Mouse (Mus musculus) left cerebral cortex, postnatal 10 days (tissue): ENCODE results near the gene Tmem45b. TPM values are rescaled to one million over a fixed set of nuclear protein-coding genes. Genes with fewer than 3 reads are reported as not detected.
A peak's percentile ranks its signal among the peaks of the same experiment; 100 is the strongest.

ENCODE experiments used
- DNase-seq, 2 experiments: peaks; one replicate each; pipeline ENCODE4 v3.0.0; 2021 to 2022; ENCODE audit warnings: low spot score in 2 of 2, mixed read lengths in 1 of 2; ENCODE audit errors: extremely low spot score in 1 of 2
- intact Hi-C: fragments of 180-260 bp; cut with DNase I; formaldehyde crosslinking; loops from one replicate; pipeline ENCODE4 v1.15.1; 2025
- total RNA-seq, 2 experiments: library from RNA; stranded (reverse); gene quantifications; 2 replicates each; pipeline ENCODE4 v1.2.3; 2021

The Tmem45b gene
- total RNA-seq, 2 experiments from 2014 or later = not detected

DNA sequence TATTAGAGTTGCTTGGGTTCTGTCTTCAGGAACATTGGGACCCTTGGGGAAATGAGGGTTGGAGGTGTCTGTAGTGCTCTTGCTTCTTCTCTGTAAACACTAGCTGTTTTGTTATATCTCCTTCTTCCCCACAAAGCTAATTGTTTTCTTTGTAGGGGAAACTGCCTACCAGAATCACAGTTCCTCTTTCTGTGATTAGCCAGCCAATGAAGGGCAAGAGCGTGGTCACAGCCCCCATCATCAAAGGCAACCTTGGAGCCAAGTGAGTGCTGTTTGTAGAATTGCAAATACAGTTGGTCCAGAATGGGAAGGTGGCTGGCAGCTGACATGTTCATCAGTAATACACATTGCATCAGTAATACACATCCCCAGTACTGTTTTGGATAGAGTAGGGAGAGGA is 45.4 kb downstream of the Tmem45b start:
- intact Hi-C loops = no loop called here
- no peak for DNase-seq

DNA sequence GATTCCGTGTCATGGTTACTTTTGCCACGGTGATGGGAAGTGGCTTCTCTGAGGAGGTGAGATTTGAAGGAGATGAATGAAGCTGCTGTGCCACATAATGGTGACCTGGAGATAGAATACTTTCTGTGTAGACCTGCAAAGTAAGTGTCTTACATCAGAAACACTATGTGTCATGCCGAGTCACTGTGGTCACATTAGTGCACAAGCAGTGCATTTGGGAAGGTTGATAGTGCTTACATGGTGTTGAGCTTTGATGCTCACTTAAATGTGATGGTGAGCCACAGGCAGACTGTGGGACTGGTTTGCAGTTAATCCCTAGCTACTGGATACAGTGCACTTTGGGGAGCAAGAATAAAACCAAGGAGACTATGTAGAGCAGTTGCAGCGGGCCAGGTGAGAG is 52.1 kb downstream of the Tmem45b start:
- intact Hi-C loops = no loop called here
- DNase-seq = no peak

DNA sequence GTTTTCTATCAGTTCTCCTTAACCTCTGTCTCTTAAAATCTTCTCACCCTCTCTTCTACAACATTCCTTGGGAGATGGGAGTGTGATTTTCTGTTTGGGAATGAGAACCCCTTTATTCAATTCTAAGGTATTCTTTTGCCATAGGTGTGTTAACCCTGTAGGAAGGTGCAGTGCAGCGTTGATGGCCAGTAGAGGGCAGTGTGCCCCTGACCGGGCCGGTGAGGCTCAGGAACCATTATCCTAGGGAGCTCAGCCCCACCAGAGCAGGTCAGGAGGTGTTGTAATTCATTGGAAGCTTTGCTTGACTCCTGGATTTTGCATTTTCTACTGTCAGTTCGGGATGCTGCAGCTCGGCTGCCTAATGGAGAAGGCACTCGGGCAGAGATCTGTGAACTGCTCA is 59.0 kb downstream of the Tmem45b start:
- intact Hi-C loops = no loop called here
- no peak for DNase-seq

DNA sequence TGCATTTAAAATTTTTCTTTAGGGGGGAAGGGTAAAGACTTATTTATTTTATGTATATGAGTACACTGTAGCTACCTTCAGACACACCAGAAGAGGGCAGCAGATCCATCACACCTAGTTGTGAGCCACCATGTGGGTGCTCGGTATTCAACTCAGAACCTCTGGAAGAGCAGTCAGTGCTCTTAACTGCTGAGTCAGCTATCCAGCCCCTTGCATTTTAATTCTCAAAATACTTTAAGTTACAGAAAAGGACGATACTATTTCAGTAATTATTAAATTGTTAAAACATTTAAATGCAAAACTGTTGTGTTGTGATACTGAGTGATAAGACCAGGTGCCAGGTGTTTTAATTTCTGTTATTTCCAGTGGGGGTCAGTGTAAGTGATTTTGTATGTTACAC is 60.0 kb downstream of the Tmem45b start:
- intact Hi-C loops = loop anchor here (5.0 kb wide), 1 partner anchor 252 kb away; no protein-coding TSS in a partner anchor

DNA sequence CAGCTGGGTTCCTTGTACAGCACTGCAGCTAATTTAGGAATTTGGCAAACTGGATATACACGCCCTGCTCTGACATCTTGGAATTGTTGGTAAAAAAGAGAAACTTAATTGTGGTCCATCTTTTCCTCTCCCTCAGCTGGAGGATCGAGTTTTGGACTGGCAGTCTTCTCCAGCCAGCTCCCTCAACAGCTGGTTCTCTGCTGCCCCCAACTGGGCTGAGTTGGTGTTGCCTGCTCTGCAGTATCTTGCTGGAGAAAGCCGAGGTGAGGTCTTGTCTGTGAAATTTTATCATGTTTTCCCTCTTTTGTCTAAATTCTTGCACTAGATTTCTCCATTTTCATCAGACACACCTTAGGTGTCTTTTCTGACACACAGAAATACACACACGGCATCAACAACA is 63.8 kb downstream of the Tmem45b start:
- peak; percentile 23 to 78 for DNase-seq
- intact Hi-C loops = loop anchor here (5.0 kb wide), 1 partner anchor 248 kb away; no protein-coding TSS in a partner anchor

More for the DNA sequence above, 60.0 kb downstream of the Tmem45b start:
- DNase-seq = no peak

DNA sequence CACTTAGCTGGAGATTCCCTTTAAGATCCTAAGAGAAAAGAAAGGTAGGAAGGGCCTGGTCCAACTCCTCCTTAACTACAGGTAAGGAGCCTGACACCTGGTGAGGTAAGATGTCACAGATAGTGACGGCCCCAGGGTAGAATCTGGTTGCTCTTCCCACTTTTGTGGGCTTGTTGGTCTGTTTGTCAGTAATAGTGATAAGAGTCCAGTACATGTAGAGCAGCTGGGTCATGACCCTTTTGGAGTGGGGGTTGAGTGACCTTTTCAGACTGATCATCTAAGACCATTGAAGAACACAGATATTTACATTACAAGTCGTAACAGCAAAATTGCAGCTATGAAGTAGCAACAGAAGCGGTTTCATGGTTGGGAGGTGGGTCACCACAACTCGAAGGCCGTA is 77.1 kb downstream of the Tmem45b start:
- intact Hi-C loops = no loop called here
- no peak for DNase-seq

DNA sequence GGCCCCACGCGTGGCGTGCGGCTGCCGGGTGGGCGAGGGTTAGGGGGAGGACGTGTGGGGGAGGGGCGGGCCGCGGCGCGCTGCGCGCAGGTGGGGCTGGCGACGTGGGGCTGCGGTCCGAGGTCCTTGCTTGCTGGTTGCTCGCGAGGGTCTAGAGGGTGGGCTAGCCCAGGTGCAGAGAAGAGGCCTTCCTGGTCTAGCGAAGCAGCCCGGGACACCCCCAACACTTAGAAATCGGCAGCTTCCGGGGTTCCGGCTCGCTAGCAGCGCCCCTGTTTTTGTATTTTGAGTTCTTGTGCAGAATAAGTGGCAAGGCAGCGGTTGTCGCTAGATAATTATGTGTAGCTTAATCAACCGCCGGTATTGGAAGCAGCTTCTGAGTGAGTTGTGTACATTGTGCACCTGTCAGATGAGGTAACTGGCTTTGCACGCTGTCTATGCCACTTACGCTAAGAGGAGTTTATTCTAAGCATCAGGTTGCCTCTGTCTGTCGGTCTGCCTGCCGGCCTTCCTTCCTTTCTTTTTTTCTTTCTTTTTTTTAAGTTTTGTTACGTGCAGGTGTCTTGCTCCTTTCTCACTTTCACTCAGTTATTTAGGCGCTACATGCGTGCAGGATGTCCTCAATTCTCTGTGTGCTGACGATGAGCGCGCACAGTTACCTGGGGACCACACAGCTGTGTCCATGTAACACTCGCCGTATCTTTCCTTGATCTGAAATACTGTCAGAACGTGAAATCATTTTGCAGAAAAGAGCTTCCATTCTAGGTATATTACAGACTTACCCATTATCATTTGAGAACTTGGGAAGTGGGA is 77.7 kb downstream of the Tmem45b start:
- DNase-seq = no peak
- intact Hi-C loops = no loop called here

DNA sequence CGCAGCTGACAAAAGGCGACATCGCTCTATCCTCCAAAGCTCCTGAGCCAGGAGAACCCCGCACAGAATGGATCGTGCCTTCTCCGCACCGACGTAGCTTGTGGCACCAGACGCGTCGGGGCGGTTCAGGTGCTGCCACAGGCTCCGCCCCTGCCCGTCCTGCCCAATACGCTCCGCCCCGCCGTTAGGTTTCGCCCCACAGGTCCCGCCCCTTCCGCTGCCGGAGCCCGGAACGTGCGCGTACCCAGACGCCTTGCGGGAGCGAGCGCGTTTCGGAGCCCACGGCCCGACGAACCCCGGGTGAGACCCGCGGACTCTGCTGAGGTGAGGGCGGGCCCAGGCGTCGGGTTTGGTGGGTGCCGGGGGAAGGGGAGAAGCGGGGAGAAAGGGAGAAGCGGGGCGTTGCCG is 78.3 kb downstream of the Tmem45b start, which contains the start of gene Nfrkb:
TSS of gene Nfrkb (plus strand) at position 246 of the 408 bp plus-strand sequence.
- intact Hi-C loops = no loop called here

DNA sequence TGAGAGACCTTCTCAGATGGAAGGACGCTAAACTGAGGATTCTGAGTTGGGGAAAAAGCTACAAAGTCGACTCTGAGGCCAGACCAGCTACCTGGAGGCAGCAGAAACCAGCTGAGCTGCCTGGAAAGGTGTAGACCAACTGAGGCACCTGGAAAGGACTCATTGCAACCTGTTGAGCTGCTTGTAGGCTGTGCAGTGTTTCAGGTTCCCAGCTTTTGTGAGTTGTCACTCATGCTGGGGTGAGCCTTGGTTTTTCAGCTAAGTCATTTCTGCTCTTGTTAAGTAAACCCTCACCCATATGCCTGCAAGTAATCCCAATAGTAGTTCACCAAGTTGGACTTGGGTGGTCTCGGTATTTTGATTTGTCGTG is 78.8 kb downstream of the Tmem45b start:
- DNase-seq = no peak
- intact Hi-C loops = no loop called here

More for the DNA sequence above, 78.3 kb downstream of the Tmem45b start, which contains the start of gene Nfrkb:
- DNase-seq = peak; percentile 86 to 98

DNA sequence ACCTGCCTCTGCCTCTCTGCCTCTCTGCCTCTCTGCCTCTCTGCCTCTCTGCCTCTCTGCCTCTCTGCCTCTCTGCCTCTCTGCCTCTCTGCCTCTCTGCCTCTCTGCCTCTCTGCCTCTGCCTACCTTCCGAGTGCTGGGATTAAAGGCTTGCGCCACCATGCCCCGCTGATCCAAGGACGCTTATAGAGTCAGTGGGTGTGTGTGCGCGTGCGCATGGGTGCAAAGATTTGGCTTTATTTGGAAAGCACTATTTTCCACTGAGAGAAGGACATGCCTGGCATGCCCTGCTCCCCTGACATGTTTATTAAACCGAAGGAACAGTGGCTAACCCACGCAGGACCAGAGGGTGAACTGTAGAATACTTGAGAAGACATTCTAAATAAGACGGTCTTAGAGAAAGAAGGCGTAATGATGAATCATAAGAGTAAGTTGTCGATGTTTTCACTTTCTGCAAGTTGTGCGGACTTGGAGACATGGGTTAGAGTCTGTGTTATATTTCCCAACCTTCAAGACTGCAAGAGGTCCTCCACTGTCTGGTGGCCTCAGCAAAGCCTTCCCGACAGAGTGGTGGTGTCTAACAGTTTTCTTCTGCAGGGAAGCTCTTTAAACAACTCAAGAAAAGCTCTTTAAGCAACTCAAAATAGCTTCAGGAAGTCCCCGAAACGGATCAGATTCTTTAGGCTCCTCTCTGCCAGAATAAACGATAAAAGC is 79.3 kb downstream of the Tmem45b start:
- DNase-seq = no peak
- intact Hi-C loops = no loop called here

DNA sequence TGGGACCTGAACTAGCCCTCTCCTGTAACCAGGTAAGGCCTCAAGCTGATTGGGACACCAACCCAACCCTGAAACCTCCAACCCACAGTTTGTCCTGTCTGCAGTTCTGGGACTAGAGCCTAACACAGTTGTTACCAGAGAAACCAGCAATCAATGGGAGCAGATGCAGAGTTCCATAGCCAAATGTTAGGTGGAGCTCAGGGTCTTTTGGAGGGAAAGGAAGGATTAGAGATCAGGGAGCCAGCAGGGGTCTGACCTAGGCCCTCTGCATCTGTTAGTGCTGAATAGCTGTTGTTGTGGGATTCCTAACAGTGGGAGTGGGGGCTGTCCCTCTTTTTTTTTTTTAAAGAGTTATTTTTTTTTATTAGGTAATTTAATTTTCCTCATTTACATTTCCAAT is 87.6 kb downstream of the Tmem45b start:
- no peak for DNase-seq
- intact Hi-C loops = no loop called here

Other genes with a start within 250 kb of the Tmem45b start
- gene Prdm10, start 183.9 kb downstream of the Tmem45b start, total RNA-seq = 10 to 100 TPM; 17.3 to 17.6 TPM
- 10 to 100 TPM; 32.3 to 35.3 TPM for gene Nfrkb, start 78.3 kb downstream of the Tmem45b start, total RNA-seq